Mouse (Mus musculus) gastrocnemius, postnatal 4 days (tissue): ENCODE data around the gene Fat3. TPM values are rescaled to one million over a fixed set of nuclear protein-coding genes. Genes with fewer than 3 reads are reported as not detected.
A peak's percentile ranks its signal among the peaks of the same experiment; 100 is the strongest.

ENCODE experiments used
- DNase-seq, 2 experiments: peaks; one replicate each; pipeline ENCODE4 v3.0.0; 2021 to 2022; ENCODE audit warnings: low spot score in 2 of 2, mixed read lengths in 2 of 2
- total RNA-seq, 2 experiments: library from RNA; stranded (reverse); gene quantifications; 2 replicates each; pipeline ENCODE4 v1.2.3; 2021

Gene Fat3
- total RNA-seq, 2 experiments from 2014 or later: 4.1 to 5.6 TPM

GRCm38 (mm10) chr9:16256577-16257207 lies 244.4 kb downstream of the Fat3 start:
- DNase-seq: no peak

GRCm38 (mm10) chr9:16246741-16247140 lies 254.3 kb downstream of the Fat3 start:
- no peak for DNase-seq

GRCm38 (mm10) chr9:16231575-16231974 lies 269.5 kb downstream of the Fat3 start:
- no peak for DNase-seq

- DNase-seq: no peak
These were observed 272.2 kb downstream of the Fat3 start for GRCm38 (mm10) chr9:16228919-16229318.

GRCm38 (mm10) chr9:16227398-16227797 lies 273.7 kb downstream of the Fat3 start:
- no peak for DNase-seq

GRCm38 (mm10) chr9:16226545-16226944 lies 274.5 kb downstream of the Fat3 start:
- DNase-seq: no peak

GRCm38 (mm10) chr9:16221885-16222284 lies 279.2 kb downstream of the Fat3 start:
- peak in 1 of 2 experiments; percentile 15 for DNase-seq

GRCm38 (mm10) chr9:16216235-16216634 lies 284.9 kb downstream of the Fat3 start:
- peak in 1 of 2 experiments; percentile 9 for DNase-seq

GRCm38 (mm10) chr9:16214731-16215681 lies 286.1 kb downstream of the Fat3 start:
- peak; percentile 17 to 18 for DNase-seq

- DNase-seq: no peak
These were observed 287.8 kb downstream of the Fat3 start for GRCm38 (mm10) chr9:16213324-16213723.

- DNase-seq: no peak
These were observed 288.5 kb downstream of the Fat3 start for GRCm38 (mm10) chr9:16212628-16213027.

GRCm38 (mm10) chr9:16212163-16212562 lies 288.9 kb downstream of the Fat3 start:
- DNase-seq: no peak

- no peak for DNase-seq
These were observed 289.6 kb downstream of the Fat3 start for GRCm38 (mm10) chr9:16211468-16211867.

GRCm38 (mm10) chr9:16202296-16202695 lies 298.8 kb downstream of the Fat3 start:
- no peak for DNase-seq

- DNase-seq: no peak
These were observed 300.1 kb downstream of the Fat3 start for GRCm38 (mm10) chr9:16200948-16201347.

GRCm38 (mm10) chr9:16186461-16186860 lies 314.6 kb downstream of the Fat3 start:
- no peak for DNase-seq

GRCm38 (mm10) chr9:16169238-16169637 lies 331.8 kb downstream of the Fat3 start:
- no peak for DNase-seq

- no peak for DNase-seq
These were observed 333.0 kb downstream of the Fat3 start for GRCm38 (mm10) chr9:16168051-16168450.

GRCm38 (mm10) chr9:16159366-16159765 lies 341.7 kb downstream of the Fat3 start:
- DNase-seq: no peak

GRCm38 (mm10) chr9:16153580-16153930 lies 347.5 kb downstream of the Fat3 start:
- no peak for DNase-seq

- DNase-seq: peak in 1 of 2 experiments; percentile 13
These were observed 348.1 kb downstream of the Fat3 start for GRCm38 (mm10) chr9:16152756-16153579.
